Mouse (Mus musculus): Measurements from ENCODE around the gene Rere.
"Not testable (repeated sequence)": the region's sequence is repeated elsewhere in the genome, so short reads cannot be mapped to it uniquely, and the experiment has no call there.

The Rere gene

GRCm38 (mm10) chr4:150283993-150284392, 2.5 kb downstream of the Rere start:
- DNase-seq (ENCODE audit: low spot score), result no peak

DNA sequence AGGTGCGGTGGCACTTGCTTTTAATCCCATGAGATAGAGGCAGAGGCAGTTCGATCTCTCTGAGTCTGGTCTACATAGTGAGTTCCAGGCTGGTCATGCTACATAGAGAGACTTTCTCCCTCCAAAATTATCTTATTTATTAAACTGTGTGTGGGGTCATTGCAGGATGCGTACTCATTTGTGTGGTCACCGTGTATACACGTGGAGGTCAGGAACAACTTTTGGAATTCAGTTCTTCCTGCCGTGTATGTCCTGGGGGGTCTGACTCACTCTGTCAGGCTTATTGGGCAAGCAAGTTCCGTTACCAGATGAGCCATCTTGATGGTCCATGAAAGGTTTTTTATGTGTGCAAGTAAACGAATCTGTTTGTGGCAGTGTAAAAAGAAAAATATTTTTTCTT, 5.5 kb downstream of the Rere start:
- DNase-seq (ENCODE audit: low spot score), result no peak

- not testable (repeated sequence) for DNase-seq (ENCODE audit: low spot score)
These were observed 6.0 kb downstream of the Rere start for GRCm38 (mm10) chr4:150287463-150287862.

GRCm38 (mm10) chr4:150291900-150292299, 10.5 kb downstream of the Rere start:
- no peak for DNase-seq (ENCODE audit: low spot score)

- no peak for DNase-seq (ENCODE audit: low spot score)
These were observed 13.4 kb downstream of the Rere start for GRCm38 (mm10) chr4:150294870-150295269.

DNA sequence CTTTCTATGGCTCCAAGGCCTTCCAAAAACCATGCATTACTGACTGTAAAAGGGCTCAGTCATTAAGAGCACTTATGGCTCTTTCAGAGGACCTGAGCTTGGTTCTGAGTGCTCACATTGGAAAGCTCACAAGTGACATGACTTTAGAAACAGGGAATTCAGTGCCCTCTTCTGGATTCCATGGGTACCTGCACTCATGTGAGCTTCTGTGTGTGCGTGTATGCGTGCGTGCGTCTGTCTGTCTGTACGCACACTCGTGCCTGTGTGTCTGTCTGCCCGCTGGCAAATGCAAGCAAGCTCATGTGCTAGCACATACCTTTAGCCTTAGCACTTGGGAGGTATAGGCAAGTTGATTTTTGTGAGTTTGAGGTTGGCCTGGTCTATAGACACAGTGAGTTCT, 14.5 kb downstream of the Rere start:
- no peak for DNase-seq (ENCODE audit: low spot score)

DNA sequence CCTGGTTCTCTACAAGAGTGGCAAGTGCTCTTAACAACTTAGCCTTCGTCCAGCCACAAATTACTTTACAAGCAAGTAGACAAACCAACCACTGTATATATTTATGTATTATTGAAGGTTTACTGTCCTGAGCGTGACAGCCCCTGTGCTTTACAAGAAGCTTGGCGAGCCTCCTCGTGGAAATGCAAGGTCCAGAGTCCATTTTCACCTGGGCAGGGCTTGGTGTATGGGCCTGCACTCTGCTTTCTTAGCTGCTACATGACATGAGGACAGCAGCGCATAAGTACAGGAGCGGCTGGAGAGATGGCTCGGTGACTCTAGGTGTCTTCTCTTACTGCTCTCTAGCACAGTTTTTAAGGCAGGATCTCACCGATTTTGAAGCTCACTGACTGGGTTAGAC, 21.3 kb downstream of the Rere start:
- DNase-seq (ENCODE audit: low spot score), result no peak

- DNase-seq (ENCODE audit: low spot score), result no peak
These were observed 25.3 kb downstream of the Rere start for GRCm38 (mm10) chr4:150306701-150307100.

- no peak for DNase-seq (ENCODE audit: low spot score)
These were observed 25.8 kb downstream of the Rere start for GRCm38 (mm10) chr4:150307226-150307625.

DNA sequence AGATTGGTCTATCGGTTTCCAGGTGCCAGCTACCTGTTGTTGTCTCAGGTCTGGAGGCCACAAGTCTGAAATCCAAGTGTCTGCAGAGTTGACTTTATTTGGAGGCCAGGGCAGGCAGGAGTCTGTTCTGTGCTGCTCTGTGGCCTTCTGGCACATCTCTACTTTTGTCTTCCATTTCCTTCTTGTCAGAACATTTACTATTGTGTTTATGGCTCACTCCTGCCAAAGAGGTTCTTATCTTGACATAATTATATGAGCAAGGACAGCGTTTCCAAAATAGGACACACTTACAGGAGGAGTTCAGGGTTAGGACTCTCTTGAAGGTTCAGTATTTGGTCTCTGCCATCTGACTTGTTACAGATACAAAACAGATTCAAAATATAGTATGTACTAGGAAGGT, 30.0 kb downstream of the Rere start:
- DNase-seq (ENCODE audit: low spot score), result no peak

DNA sequence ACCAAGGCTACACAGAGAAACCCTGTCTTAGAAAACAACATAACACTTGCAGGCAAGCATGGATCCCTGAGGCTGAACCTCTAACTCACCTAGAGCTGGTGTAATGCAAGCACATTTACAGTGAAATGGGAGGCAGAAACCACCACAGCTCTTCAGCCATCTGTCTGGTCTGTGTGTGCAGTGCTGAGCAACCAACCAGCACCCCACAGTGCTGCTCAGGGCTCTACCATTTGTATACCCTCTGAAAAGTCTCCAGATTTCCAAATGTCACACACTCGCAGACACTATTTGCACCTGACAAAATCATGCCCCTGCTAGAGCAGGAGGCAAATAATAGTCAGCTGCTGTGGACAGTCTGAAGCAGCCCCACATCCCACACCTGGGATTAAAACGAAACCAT, 31.2 kb downstream of the Rere start:
- no peak for DNase-seq (ENCODE audit: low spot score)

DNA sequence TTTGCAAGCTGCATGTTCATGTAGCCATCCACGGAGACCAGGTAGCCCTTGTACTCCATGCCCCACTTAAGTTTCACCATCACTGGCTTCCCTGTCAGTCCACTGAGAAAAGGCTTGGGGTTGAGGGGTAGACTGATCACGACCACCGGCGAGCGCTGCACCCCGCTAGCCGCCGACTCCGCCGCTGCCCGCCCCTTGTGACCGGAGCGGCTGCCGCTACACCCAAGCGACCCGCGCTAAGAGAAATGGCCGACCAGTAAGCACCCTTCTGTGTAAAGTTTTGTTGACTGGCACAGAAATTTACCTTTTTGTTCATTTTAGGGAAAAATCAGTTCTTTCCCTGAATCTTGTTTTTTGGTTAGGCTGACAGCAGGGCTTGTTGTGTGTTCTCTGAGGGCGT, 33.9 kb downstream of the Rere start:
- peak; percentile 17 for DNase-seq (ENCODE audit: low spot score)

GRCm38 (mm10) chr4:150316546-150316945, 35.1 kb downstream of the Rere start:
- DNase-seq (ENCODE audit: low spot score), result no peak

GRCm38 (mm10) chr4:150325046-150325801, 43.8 kb downstream of the Rere start:
- DNase-seq (ENCODE audit: low spot score), result no peak

GRCm38 (mm10) chr4:150326005-150326404, 44.6 kb downstream of the Rere start:
- no peak for DNase-seq (ENCODE audit: low spot score)

GRCm38 (mm10) chr4:150327476-150327875, 46.0 kb downstream of the Rere start:
- DNase-seq (ENCODE audit: low spot score), result no peak

- DNase-seq (ENCODE audit: low spot score), result no peak
These were observed 52.7 kb downstream of the Rere start for GRCm38 (mm10) chr4:150333927-150334682.

GRCm38 (mm10) chr4:150337260-150337659, 55.8 kb downstream of the Rere start:
- DNase-seq (ENCODE audit: low spot score), result no peak

DNA sequence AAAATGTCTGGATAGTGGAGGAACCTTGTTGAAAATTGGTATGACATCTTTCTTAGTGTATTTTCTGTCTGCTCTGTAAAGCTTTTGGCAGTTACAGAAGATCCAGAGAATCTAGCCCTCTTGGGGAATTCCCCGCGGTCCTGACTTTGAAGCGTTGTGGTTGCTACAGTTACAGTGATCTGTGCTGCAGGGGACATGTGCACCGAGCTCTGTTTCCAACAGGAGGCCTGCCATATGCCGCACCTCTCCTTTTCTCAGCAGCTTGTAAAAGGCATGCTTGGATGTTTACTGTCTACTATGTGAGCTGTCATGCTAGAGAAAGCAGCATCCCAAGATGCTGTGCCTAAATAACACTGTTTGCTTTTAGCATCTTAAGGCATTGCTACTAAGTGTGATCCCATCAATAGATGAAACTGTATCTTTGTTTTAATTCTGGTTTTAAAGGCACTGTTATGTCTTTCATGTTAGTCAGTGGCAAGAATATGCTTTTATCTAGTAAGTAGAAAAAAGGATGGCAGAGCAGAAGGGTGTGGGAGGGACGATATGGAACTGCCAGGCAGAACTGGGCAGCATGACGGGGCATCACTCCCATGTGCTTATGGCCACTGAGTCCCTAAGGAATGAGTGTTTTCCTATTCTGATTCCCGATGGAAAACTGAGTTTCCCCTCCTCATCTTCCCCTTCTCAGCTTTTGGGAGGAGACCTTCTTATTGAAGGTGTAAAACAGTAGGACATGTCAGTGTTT, 57.6 kb downstream of the Rere start:
- no peak for DNase-seq (ENCODE audit: low spot score)

DNA sequence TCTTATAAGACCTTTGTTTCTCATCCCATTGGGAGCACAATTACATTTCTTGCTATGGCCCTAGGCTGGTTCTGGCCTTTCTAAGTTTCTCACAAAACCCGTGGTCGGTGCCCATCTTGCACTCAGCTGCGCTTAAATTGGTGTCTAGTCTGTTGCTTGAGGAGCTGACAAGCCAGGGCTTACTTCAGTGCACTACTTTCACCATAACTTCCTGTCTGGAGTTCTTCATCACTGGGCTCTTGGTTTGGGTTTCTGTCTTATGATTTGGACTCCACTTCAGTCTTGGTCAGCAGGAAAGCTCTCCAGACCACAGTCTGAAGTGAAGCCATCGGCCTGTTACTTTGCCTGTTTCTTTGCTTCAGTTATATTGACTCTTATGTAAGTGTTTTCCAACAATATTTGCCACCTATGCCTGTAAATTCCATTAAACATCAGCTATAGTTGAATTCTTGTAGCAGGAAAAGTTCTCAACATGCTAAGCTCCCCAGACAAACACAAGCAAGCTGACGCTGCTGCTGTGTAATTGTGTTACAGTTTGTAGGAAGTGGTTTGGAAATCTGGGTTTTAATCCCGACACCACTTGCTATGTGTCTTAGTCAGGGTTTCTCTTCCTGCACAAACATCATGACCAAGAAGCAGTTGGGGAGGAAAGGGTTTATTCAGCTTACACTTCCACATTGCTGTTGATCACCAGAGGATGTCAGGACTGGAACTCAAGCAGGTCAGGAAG, 59.5 kb downstream of the Rere start:
- DNase-seq (ENCODE audit: low spot score), result no peak

- DNase-seq (ENCODE audit: low spot score), result no peak
These were observed 63.1 kb downstream of the Rere start for GRCm38 (mm10) chr4:150344526-150344925.

Data from c-Kit-positive CD71-positive TER-119-positive erythroid progenitor cells, embryonic 14.5 days (primary cell).